Mouse (Mus musculus): ENCODE results near the gene Frmd8.

The Frmd8 gene

DNA sequence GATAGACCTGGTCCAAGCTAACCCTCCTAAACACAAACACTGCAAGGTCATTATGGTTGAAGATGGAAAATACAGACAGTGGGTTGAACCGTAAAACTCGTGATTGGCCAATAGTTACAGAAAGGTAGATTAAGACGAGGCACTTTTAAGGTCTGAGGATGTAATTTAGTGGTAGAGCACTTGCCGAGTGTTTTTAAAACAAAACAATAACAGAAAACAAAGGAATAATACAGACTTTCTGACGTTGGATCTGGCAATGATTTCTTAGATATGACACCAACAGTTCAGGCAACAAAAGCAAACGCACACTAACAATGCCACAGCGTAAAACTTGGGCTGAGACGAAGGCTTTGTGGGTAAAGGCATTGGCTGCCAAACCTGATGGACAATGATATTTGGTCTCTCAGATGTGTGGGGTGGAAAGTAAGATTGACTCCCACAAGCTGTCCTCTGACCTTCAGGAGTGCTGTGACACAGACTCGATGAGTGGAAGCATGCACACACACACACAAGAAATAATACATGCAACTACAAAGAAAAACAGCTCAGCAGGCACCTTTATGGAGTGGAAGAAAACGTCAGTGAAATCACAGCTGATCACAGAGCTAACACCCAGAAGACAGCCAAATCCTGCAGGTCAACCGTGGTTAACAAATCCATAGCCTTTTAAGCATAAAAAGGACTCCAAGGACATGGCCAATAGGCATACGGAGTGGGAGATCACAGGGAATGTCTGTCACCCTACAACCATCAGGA, 36.8 kb downstream of the Frmd8 start:
- no peak for DNase-seq (ENCODE audit: low spot score)

DNA sequence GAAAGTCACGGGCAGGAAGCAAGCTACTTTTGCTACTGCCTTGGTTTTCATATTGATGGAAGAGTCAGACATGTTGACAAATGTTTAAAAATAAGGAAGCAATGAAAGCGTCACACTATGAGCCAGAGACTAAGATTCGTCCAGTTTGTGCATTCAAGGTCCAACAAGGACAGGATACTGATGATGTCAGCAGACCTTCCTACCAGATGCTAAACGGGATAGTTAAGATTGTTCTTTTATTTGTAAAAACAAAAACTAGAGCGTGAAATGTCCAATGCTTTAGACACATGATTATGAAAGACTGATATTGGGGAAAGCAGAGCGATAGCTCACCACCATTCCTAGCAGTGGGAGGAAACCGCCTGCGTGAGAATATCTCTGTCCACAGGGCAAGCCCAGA, 37.5 kb downstream of the Frmd8 start:
- DNase-seq (ENCODE audit: low spot score), result no peak

DNA sequence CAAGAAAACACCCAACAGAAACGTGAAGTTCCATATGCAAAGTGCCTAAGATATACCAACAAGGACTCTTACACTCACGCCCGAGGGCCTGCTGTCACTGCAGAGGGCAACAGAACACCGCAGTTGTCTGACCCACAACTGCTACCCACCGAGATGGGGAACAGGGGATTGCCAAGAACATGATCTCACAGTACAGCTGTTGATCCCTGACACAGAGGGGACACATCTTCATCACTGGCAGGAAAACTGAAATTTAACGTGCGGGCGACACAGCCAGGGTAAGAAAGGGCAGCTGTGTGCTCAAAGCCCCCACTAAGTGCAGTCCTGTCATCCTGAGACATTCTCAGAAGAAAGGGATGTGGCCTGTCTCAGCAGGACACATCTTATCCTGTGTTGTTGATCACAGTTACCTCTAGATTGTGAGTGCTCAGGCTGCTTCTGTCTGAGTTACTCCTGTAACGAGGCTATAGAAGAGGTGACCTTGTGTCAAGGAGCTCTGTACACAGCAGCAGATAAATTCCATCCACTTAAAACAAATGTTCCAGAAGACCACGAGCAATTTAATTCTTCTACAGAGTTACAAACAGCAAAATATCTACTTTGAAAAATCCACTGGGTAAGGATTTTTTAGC, 38.0 kb downstream of the Frmd8 start:
- DNase-seq (ENCODE audit: low spot score), result no peak

DNA sequence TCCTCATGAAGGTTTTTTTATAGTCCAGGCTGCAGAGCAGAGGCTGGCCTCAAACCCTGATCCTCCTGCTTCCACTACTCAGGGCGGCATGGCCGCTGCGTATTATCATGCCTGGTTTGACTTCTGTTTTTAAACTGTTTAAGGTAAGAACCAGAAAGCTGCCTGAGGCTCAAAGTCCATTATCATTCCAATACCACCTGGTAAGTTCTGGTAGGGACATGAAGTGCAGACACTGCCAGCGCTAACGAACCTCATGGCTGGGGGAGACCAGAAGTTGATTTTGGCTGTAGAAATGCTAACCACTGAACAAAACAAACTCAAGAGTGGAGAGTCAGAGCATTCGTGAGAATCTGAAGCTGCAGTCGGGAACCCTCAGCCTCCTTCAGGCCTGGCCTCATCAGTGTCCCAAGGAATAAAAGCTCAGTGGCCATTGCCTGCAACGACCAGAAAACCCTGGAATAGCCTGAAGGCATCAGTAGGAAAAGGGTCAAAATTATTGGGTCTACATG, 39.1 kb downstream of the Frmd8 start:
- no peak for DNase-seq (ENCODE audit: low spot score)

DNA sequence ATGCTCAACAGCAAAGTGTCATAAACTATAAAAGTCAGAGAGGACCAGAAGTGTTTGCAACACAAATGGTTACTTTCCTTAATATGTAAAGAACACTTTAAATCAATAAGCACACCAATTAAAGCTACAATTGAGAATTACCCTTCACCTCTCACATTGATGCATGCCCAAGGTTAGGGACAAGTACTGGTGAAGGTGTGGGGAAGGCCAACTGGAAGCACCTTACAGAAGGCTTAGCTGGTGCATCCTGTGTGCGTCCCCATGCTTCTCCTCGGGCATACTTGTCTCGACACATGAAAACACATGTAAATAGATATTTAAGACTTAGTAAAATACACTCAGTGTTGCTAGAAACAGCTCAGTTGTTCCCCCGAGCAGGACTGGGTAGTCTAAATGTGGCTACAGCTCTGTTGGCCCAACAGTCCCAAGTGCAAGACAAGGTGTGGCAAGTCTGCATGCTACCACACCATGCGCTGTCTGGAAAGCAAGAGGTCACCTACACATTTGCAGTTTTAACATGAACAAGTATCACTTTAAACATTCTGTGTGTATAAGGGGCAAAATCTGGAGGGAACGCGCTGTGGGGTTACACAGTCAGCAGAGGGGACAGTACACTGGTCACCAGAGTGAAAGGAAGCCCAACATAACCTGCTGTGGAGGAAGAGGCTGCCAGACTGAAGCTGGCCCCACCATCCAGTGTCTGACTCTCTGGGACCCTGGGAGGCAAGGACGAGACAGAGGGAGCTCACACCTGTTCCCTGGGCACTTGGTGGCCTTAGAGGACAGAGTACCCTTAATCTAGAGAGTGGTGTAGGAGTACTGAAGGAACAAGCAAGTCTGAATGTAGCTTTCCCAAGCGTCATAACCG, 39.8 kb downstream of the Frmd8 start:
- no peak for DNase-seq (ENCODE audit: low spot score)

DNA sequence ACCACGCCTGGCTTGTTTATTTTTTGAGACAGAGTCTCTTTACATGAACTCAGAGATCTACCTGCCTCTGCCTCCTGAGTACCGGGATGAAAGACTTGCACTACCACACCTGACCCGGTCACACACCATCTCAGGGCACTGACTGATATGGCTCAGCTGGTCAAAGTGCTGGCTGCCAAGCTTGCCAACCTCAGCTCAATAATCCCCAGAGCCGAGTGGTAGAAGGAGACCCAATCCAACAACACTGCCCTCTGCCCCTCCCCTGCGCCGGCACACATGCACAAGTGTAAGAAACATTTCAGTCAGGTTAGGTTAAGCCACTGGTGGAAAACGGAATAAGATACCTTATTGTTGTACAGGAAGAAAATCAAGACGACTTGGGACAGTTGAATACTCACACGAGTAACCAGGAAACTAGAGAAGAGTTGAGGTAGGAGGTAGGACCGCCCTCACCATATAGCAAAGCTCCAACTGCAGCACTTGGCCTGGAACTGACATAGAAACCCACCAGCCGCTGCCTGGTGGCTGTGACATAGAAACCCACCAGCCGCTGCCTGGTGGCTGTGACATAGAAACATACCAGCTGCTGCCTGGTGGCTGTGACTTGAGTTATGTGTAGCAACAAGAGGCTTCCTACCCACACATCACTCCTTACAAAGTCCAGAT, 40.7 kb downstream of the Frmd8 start:
- DNase-seq (ENCODE audit: low spot score), result no peak

DNA sequence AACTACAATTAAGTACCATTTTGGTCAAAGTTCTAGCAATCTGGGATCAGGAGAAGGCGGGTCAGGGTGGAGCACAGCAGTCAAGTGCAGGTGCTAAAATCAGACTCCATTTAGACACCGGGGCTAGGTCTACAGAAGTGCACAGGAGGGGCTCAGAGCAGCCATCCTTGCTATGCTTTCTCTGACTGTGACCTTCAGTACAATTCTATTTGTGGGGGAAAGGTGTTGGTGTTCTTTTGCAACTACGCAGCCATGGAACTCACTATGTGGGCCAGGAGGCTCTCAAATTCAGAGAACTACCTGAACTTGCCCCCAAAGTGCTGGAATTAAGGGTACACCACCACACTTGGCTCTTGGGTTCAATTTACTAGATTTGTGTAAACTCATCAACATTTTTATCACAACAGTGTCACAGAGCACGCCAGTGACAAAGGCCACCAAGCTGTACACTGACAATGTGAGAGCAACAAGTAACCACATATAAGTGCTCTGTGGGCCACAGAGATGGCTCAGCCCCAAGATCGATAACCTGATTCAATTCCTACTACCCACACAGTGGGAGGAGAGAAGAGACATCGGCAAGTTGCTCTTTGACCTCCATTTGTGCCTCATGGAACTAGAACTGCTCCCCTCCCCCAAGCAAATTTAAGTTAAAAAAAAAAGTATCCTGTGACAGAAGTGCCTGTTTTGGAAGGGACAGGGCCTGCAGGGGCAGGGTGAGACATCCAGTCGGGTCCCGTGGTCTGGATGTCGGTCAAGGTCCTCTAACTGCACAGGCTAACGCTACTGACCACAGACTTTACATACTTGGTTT, 41.6 kb downstream of the Frmd8 start:
- DNase-seq (ENCODE audit: low spot score), result no peak

DNA sequence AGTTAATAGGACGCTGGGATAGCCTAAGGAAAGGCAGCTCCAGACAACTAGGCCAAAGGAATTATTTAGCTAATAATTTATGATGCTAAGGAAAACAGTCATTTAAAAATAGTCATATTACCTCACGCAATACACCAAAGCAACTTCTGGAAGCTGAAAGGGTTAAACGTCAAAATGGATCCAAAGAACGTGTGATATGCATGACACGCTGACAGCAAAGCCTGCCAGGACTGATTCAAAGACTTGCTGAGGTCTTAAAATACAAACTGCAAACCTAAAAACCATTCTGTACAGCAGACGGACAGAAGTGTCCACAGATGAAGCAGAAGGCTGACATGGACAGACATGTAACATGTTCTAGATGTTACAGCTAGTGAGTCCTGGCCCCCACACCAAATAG, 42.7 kb downstream of the Frmd8 start:
- no peak for DNase-seq (ENCODE audit: low spot score)

DNA sequence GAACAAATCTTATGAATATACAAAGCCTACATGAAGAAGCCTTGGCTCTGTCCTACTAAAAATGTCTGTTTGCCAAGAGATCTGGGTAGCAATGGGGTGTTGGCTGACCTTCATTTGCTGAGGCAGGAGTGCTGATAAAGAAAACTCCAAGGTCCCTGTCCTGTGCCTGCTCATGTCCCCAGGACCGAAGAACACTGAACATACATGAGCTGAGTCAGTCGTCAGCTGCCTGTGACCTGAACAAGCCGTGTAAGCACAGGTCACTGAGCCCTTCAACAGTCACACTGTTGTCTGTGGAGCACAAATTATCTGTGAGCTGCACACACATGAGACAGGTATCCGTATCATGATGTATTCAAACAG, 43.1 kb downstream of the Frmd8 start:
- no peak for DNase-seq (ENCODE audit: low spot score)

DNA sequence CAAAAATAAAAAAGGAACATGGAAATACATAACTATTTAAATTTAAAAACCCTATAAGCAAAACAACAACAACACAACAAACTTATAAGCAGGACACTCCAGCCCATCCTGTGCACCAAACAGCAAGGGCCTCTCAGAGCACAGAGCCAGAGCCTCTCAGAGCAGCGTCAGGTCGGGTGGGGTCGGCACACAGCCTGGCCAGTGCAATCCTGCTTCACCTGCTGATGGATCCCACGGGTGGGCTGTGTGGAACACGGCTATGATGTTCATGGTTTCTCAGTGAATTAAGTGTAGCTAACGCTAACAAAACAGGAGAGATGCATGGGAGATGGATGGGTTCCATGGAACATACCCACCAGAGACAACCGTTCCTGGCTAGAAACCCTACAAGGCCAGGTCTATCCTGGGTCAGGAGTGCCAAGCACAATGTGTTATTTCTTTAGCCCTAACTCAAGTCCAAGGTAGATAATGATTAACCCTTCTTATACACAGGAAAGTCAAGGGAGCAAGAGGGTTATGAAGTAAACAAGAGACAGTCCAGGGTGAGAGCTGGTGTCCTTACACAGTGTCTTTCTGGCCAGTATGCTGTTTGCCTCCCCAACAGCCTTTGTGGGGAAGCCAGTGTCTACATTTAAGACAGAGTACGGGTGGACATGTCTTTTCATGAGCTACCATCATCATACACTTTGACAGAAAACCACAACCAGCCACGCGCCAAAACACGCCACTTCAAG, 43.7 kb downstream of the Frmd8 start:
- DNase-seq (ENCODE audit: low spot score), result no peak

DNA sequence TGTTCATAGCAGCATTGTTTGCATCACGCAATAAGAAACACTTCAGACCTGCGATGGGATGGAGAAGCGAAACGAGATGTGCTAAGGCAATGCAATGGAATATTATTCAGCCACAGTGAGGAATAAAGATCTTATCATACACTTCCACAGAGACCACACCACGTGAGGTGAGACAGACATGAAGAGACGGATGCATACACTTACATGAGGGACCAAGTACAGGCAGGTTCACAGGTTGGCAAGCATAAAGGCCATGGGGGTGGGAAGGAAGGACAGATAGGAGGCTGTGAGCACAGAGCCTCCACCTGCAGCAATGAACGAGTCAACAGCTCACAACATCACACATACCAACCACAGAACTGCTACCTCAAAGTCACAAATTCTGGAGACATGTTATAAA, 44.3 kb downstream of the Frmd8 start:
- no peak for DNase-seq (ENCODE audit: low spot score)

DNA sequence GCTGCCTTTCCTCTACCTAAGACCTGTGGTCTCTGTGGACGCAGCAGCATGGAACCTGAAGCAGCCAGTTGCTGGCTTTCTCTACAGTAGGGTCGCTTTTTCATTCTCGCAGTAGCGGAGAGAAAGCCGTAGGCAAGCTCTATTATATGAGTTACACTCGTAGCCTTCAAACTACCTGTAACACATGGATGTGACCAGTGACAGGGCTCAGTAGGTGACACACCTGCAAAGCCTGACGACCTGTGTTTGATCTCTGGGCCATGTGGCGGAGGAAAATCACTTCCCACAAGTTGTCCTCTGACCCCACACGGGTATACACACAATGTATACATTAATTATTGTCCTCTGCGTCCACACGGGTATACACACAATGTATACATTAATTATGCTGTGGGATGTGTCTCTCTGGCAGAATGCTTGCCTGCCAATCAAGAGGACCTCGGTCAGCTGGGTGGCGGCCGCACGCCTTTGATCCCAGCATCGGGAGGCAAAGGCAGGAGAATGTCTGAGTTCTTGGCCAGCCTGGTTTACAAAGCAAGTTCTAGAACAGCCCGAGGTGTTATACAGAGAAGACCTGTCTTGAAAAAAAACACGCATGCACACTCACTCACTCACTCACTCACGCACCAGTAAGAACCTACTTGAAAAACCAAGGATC, 45.0 kb downstream of the Frmd8 start:
- DNase-seq (ENCODE audit: low spot score), result no peak

DNA sequence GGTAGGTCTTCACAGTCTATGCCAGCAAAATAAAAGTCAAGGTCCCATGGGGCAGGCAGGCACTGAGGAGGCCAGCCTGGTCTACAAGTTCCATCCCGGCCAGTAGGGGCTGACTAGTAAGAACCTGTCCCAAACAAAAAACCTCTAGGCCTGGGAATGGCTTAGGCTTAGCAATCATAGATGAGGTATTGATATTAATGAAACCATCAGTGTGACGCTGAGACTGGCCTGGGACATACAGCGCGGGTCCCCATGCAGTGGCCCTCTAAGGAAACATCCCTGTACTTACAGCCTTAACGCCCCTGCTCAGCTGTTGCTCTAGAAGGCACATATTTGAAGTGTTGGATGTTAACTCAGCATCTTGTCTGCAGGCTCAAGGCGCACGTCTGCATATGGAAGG, 46.2 kb downstream of the Frmd8 start:
- no peak for DNase-seq (ENCODE audit: low spot score)

DNA sequence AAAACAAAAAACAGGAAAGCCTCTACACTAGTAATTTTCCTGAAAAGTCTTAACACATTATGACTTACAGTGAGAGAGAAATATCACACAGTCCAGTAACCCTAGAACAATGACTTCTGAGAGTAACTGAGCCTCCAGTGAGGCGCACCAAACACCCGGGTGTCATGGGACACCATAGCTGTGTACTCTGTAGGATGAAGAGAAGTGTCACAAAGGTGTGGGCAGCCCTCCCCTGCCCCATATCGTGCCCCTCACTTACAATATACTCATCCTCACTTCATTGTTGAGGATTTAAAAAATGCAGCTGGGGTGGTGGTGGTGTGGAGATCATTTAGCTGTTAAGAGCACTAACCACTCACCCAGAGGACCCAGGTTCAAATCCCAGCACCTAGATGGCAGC, 46.9 kb downstream of the Frmd8 start:
- DNase-seq (ENCODE audit: low spot score), result no peak

DNA sequence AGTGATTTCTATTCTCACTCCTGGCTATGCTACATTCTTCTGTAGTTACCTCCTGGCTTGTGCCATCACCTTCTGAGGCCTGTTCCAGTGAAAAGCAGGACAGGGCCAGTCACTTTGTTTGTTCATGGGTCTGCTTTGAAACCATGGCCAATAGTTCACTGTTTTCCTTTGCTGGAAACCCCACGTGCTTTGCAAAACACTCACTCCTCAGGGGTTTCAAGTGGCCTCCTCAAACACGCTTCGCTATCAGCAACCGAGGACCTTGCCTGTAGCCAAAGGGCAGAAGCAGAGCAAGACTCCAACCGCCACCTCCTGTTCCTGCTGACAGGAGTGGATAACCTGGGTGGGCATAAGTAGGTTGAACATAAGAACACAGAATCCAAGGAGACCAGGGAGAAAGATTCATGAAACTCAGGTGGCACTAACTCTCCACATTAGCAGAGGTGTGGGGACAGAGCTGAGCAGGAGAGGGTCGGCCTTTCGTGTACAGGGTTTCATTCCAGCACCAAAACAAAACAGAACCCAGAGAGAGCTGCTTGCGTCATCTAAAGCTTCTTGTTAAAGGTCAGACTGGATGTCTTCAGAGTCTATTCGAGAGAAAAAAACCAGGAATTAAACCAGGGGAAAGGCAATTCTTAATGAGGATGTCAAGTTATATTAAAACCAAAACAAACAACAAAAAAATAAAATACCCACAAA, 47.5 kb downstream of the Frmd8 start:
- DNase-seq (ENCODE audit: low spot score), result no peak

DNA sequence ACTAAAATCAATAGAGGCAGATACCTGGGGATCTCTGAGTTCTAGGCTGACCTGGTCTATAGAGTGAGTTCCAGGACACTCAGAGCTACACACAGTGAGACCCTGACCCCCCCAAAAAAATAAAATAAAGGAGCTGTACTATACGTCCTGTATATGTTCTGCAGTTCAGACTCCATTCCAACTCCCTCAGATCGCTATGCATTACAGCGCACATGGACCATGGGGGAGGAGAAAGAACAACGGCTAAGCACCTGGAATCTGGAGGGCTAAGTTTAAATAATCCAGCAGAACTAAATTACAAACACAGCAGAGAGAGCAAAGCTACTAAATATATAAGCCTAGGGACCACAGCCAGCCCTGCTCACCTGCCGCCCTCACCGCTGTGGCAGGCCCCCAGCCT, 48.0 kb downstream of the Frmd8 start:
- no peak for DNase-seq (ENCODE audit: low spot score)

DNA sequence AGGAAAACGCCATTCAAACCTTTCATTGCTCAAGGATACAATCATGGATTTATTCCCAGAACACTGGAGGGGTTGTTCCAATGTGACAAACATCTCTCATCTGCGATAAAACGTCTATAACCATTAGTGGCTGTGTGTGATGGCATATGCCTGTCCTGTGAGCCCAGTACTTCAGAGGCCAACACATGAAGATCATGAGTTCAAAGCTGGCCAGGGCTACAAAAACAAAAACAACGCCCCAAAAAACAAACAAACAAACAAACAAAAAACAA, 48.4 kb downstream of the Frmd8 start:
- DNase-seq (ENCODE audit: low spot score), result no peak

DNA sequence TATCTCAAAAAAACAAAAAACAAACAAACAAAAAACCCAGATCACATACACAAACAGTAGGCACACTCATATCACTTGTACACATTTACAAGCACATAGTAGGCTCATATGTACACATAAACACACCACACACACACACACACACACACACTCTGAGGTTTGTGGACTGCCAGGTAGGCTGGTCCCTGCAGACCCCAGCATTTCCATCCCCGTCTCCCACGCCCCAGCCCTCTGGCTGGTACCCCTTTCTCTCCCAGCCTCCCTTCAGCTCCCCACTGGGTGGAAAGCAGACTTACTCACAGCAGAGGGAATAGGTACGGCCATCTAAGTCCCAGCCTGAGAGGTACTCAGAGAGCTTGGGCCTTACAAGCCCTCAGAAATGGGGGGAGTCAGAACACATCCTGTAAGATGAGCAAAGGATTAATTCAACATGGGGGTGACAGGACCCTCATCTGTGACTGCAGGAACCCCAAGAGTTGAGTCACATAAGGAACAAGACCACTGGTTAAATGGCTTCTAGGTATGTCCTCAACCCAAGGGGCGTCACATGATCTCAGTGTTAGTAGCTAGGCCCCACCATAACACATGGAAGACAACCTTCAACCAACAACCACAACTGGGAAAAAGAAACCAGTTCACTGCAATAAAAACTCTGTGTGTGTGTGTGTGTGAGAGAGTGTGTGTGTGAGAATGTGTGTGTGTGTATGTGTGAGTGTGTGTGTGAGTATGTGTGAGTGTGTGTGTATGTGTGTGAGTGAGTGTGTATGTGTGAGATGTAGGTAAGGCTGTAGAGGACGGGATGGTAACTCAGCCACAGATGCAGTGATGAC, 49.0 kb downstream of the Frmd8 start:
- DNase-seq (ENCODE audit: low spot score), result no peak

All from ovary, postnatal 14 days (tissue).